Mouse (Mus musculus) gastrocnemius, postnatal 10 days (tissue): ENCODE data around the gene Mfap1b. TPM values are rescaled to one million over a fixed set of nuclear protein-coding genes. Genes with fewer than 3 reads are reported as not detected.
"Not testable (repeated sequence)": the region's sequence is repeated elsewhere in the genome, so short reads cannot be mapped to it uniquely, and the experiment has no call there.

Experiments
- DNase-seq: peaks from one replicate; pipeline ENCODE4 v3.0.0; 2021; ENCODE audit warnings: mixed read lengths
- long read RNA-seq, 2 experiments: library from polyadenylated mRNA; stranded (forward); transcript quantifications; one replicate each; pipeline ENCODE4 v2.0.0; 2021
- total RNA-seq, 2 experiments: library from RNA; stranded (reverse); gene quantifications; 2 replicates each; pipeline ENCODE4 v1.2.3; 2021

Gene Mfap1b
- total RNA-seq, result 10 to 100 TPM; 23.3 to 24.8 TPM
- long read RNA-seq, experiment 1, transcript Mfap1b-201 (7 exons, 3,362 nt), result major isoform, 64 of 69 reads
- long read RNA-seq, experiment 1, partial matches to known transcripts, result 2 of 69 reads
- long read RNA-seq, experiment 1, other reads (novel, unspliced or antisense), result 3 of 69 reads
- long read RNA-seq, experiment 2, transcript Mfap1b-201 (7 exons, 3,362 nt), result major isoform, 65 of 72 reads
- long read RNA-seq, experiment 2, partial matches to known transcripts, result 5 of 72 reads
- long read RNA-seq, experiment 2, other reads (novel, unspliced or antisense), result 2 of 72 reads

GRCm38 (mm10) chr2:121473301-121474179 is at the start of gene Mfap1b:
Mfap1b (minus strand) TSS chr2:121474067.
- DNase-seq, result peak; percentile 68

DNA sequence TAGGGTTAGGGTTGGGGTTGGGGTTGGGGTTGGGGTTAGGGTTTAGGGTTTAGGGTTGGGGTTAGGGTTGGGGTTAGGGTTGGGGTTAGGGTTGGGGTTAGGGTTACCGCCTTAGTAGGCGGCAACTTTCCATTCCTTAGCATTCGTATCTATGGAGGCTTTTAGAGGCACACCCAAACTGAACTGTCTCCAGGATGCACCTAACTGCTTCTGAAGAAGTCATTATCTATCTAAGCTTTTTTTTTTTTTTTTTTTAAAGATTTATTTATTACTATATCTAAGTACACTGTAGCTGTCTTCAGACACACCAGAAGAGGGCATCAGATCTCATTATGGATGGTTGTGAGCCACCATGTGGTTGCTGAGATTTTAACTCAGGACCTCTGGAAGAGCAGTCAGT is 49.0 kb upstream of the Mfap1b start:
- not testable (repeated sequence) for DNase-seq

DNA sequence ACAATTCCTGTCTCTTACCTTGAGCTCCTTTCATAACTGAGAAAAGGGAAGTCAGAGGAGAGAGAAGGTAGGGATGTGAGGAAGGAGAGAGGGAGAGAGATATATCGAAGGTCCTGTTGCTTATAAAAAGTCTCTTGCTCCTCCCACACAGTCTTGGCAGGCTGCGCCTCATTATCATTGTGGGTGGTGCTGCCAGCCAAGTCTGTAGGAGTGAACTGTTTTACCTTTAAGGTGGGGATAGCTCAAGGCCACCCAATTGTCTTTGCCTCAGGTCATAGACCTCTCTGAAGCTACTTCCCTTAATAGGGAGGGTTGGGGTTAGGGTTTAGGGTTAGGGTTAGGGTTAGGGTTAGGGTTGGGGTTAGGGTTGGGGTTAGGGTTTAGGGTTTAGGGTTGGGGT is 48.1 kb upstream of the Mfap1b start:
- no peak for DNase-seq

GRCm38 (mm10) chr2:121518711-121519110 is 44.8 kb upstream of the Mfap1b start:
- not testable (repeated sequence) for DNase-seq

DNA sequence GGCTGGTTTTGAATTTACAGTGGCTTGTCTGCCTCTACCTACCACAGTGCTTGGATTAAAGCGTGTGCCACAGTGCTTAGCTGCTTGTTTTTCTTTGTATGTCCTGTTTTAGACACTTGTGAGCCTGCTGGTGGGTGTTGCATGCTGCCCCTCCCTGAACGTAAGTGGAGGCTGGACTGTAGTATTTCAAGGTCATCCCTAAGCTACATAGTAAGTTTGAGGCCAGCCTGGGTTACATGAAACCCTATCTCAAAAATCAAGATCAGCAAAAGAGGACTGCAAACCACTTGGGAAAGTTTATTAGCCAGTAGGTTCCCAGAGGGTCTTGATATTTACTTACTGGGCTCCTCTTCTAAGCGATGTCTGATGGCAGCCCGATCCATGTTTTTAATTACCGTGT is 44.2 kb upstream of the Mfap1b start:
- DNase-seq, result no peak

DNA sequence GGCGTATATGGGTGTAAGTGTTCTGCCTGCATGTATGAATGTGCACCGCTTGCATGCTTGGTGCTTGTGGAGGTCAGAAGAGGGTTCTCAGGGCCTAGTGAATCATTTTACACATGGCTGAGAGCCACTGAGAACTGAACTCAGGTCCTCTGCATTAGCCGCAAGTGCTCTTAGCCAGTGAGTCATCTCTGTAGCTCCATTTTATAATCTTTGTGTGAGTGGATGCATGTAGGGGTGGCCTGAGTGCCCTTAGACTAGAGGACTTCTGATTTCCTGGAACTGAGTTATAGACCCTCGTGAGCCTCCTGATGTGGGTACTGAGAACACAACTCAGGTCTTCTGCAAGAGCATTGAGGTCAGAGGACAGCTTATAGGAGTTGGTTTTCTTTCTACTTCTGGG is 40.3 kb upstream of the Mfap1b start:
- DNase-seq, result no peak

DNA sequence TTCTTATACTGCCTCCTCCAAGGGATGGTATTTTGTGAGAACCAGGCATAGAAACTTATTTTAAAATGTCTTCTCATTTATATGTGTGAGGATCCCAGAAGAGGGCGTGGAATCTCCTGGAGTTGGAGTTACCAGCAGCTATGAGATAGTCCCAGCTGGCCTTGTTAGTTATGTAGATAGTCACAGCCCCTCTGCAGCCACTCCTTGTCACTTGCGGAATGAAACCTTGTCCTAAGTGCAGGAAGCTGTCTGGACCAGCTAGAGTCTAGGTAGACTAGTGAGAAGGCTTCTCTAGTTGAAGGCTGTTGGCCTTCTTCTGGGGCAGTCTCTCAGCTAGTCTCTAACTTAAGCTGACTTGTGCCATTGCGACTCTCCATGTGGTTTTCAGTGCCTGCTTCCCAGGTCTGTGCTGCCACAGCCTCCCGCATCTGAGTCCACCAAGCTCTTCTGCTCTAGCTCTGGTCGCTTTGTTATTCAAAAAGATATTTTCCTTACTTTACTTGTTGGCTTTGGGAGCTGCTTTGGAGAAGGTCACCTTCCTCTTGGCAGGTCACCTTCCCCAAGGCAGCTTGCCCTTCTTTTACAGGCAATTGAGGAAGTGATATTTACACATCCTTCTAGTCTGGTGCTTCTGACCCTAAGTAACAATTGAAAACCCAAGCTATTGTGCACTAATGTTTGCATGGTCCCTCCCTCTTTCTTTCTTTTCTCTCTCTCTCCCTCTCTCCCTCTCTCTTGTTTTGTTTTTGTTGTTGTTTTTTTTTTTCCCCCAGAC is 39.3 kb upstream of the Mfap1b start:
- not testable (repeated sequence) for DNase-seq

DNA sequence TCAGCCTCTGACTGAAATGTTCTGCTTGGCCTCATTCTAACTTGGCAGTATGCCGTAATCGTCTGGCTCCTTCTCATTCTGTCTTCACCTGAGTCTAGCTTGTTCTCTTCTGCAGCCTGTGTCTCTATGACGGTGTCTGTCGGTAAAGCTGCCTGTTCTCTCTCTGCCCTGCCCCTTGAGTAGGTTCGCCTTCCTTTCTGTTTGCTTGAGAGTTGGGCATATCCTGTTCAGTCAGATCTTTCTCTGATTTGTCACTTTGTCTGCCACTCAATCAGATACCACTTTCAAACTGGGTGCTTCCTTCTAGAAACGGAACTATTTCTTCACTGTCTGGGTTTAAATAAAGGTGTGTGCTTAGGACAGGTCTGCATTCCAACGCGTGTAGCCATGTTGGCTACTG is 37.5 kb upstream of the Mfap1b start:
- no peak for DNase-seq

DNA sequence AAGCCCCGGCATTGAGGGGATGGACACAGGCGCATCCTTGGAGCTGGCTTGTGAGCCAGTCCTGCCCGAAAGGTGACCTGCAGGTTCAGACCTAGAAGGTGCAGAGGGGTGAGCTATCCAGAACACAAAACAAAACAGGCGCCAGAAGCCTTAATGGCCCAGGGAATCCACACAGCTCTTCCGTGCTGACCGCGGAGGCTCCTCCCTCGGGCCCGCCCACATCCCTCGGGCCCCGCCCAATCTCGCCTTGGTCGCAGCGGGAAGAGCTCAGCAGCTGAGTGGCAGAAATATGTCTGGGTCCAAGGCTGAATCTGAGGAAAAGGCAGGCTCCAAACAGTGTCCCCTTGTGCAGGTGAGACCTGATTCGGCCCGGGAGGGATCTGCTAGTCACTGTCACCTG is 35.7 kb upstream of the Mfap1b start:
- DNase-seq, result peak; percentile 69

- DNase-seq, result no peak
Observed at GRCm38 (mm10) chr2:121507951-121508330, 34.1 kb upstream of the Mfap1b start.

- no peak for DNase-seq
Observed at GRCm38 (mm10) chr2:121507173-121507950, 33.5 kb upstream of the Mfap1b start.

DNA sequence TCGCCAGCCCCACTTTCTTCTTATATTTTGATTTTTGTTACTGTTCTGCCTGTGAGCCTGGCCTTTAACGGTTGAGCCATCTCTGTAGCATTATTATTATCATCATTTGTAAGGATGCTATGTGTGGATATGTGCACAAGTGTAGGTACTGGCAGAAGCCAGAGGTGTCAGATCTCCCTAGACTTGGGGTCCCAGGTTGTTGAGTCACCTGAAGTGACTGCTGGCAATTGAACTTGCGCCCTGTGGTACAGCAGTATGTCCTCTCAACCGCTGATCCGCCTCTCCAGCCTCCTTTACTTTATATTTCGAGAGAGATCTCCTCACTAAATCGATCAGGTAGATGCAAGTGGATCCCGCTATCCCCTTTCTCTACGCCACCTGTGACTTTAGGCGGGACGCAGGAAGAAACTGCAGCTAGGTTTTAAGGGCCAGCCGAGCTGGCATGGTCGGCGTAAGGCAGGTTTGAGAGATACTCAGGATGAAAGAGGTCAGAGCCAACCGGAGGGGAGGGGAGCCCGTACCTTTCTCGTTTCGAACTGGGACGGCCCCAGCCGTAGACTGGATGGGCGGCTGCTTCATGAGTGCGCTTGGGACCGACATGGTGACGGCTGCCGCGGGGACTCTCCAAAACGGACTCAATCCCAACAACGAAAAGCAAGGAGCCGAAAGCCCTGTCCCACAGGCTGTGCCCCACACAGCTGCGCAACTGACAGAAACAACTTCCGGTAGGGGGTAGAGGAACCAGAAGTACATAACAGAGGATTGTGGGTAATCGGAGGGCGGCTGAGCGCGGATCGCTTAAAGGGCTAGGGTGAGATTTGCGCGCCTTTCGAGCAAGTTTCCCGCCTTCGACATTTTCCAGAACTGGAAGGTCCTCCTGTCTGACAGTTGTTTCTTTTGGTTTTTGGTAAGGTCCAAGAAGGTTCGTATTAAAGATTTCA is 32.3 kb upstream of the Mfap1b start, which contains the start of the genes Mfap1a and Wdr76:
Gene Mfap1a, minus strand, starts transcription at position 724 of the 941 bp plus-strand sequence.
Gene Wdr76, plus strand, starts transcription at position 782 of the 941 bp plus-strand sequence.
- DNase-seq, result peak; percentile 68

GRCm38 (mm10) chr2:121501550-121501949 is 27.7 kb upstream of the Mfap1b start:
- not testable (repeated sequence) for DNase-seq

GRCm38 (mm10) chr2:121484403-121484802 is 10.5 kb upstream of the Mfap1b start:
- DNase-seq, result not testable (repeated sequence)

DNA sequence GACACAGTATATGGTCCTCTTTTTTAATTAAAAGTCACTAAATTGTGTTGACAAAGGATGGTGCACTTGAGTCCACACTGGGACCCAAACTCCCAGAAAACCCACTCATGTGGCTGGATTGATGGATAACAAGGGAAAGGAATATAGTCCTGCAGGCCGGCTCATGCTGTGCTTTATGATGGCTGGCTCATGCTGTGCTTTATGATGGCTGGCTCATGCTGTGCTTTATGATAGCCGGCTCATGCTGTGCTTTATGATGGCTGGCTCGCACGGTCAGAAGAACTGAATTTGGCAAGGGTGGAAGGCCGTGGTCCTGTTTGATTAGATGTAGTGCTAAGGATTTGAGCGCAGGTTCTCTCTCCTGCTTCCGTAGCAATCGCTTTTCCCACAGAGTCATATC is 9.7 kb upstream of the Mfap1b start:
- DNase-seq, result no peak

DNA sequence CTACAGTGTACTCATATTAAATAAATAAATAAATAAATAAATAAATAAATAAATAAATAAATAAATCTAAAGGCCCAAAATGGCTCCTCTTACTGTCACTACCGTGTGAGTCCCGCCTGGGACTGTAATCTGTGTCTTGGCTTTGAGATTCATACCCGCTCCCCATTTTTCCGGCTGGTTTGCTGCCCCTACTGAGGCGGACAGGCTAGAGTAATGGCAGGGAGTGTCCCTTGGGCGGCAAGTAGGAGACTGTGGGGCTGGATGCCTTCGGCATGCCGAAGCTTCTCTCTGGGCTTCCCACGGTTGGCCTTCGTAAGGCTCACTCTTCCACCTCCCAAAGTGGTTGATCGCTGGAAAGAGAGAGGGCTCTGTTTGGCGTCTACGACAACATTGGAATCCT is 7.0 kb upstream of the Mfap1b start:
- DNase-seq, result not testable (repeated sequence)

DNA sequence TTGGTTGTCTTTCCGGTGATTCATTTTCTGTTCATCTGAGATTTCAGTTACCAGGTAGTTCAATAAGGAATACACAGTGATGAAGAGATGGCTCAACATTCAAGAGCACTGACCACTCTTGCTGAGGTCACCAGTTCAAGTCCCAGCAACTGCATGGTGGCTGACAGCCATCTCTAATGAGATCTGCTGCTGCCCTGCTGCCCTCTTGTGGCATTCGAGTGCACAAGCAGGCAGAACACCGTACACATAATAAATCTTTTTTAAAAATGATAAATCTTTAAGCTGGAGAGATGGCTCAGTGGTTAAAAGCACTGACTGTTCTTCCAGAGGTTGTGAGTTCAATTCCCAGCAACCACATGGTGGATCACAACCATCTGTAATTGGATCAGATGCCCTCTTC is 6.6 kb upstream of the Mfap1b start:
- no peak for DNase-seq

GRCm38 (mm10) chr2:121477491-121478266 is 3.8 kb upstream of the Mfap1b start:
- DNase-seq, result no peak

DNA sequence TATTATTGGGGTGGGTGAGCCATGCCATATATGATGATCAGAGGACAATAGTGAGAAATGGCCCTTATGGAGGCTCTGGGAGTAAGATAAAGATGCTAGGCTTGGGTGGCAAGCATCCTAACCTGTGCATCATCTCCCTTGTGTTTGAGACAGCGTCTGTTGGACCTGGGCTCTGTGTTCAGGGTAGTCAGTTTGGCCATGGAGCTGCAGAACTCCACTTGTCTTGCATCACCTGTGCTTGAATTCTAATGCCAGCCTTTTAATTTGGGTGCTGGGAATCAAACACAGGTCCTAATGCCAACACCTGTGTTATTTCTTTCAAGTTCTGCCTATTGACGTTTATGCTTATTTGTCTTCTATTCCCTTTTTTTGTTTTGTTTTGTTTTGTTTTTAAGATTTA is 1.4 kb upstream of the Mfap1b start:
- not testable (repeated sequence) for DNase-seq

DNA sequence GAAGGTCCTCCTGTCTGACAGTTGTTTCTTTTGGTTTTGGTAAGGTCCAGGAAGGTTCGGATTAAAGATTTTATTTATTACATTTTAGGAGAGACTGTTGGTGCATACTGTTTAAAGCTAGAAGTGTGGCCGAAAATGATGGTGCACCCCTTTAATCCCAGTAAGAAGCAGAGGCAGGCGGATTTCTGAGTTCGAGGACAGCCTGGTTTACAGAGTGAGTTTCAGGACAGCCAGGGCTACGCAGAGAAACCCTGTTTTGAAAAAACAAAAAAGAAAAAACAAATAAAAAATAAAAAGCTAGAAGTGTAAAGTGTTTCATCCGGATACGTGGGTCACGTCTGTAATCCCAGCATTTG is 291 bp upstream of the Mfap1b start:
- no peak for DNase-seq
